Mouse (Mus musculus) olfactory bulb, adult 2 months (tissue): ENCODE results near the gene Gm49395.

Experiments used
- CTCF ChIP-seq: fragments of 200-500 bp; IDR thresholded peaks from 2 replicates; pipeline ENCODE4 v1.5.1; 2012; ENCODE audit warnings: low read depth, mild to moderate bottlenecking, low read length, moderate library complexity; ENCODE audit not compliant: insufficient read depth
- POLR2A ChIP-seq: fragments of 200-500 bp; IDR thresholded peaks from 2 replicates; pipeline ENCODE4 v1.6.1; 2012; ENCODE audit warnings: mild to moderate bottlenecking, low read depth, low read length, moderate library complexity; ENCODE audit not compliant: insufficient read depth

DNA sequence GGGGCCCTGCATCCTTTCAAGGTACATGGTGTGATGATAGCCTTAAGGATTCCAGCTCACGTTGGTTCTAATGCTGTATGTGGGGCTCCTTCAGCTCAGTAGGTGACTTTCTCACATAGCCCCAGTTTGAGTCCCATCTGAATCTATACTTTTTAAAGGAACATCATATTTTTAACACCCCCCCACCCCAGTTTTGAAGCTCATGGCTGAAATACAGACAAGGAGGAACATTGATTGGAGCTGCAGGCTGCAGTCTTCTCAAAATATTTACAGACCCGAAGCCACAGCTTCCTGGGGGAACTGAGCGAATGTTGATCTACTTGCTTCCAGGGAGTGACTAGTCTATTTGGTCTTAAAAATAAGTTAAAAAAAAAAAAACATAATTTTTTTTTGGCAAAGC lies 98.9 kb downstream of the Gm49395 start:
- TF ChIP-seq POLR2A (no peak), CTCF (no peak)
